Mouse (Mus musculus) embryonic fibroblast, embryonic 13.5 days (primary cell): ENCODE measurements around the gene Dnajc6.

Experiments used
- CTCF ChIP-seq: IDR thresholded peaks from 2 replicates; pipeline ENCODE4 v1.5.1; 2011; ENCODE audit warnings: mild to moderate bottlenecking, control low read depth, low read length, moderate library complexity, borderline replicate concordance; ENCODE audit not compliant: insufficient read depth
- POLR2A ChIP-seq: IDR thresholded peaks from 2 replicates; pipeline ENCODE4 v1.6.1; 2011; ENCODE audit warnings: low read depth, mild to moderate bottlenecking, control low read depth, low read length, moderate library complexity

GRCm38 (mm10) chr4:101552372-101552771 lies 55.9 kb downstream of the Dnajc6 start:
- TF ChIP-seq CTCF (no peak), POLR2A (no peak)
